Mouse (Mus musculus) central nervous system, embryonic 14 days (tissue): ENCODE data around the gene Ppwd1. TPM values are rescaled to one million over a fixed set of nuclear protein-coding genes. Genes with fewer than 3 reads are reported as not detected.

Experiments used
- polyA plus RNA-seq: library from polyadenylated mRNA; depleted of rRNA; stranded (reverse); fragments of >200 nt; gene quantifications from 2 replicates; pipeline ENCODE4 v1.2.3, GENCODE M21; 2012; rRNA removed

The Ppwd1 gene
- polyA plus RNA-seq, result 9.8 and 10.6 TPM in 2 replicates

GRCm38 (mm10) chr13:104228384-104229066, at the start of gene Ppwd1, which contains the start of gene Cenpk:
TSS of gene Ppwd1 (minus strand) at chr13:104228843.
TSS of gene Cenpk (plus strand) at chr13:104228611.

GRCm38 (mm10) chr13:104178650-104179121, 50.0 kb downstream of the Ppwd1 start, which contains the start of gene Trim23:
TSS of gene Trim23 (plus strand) at chr13:104178797.

GRCm38 (mm10) chr13:104177796-104178649, 50.6 kb downstream of the Ppwd1 start, which contains the start of gene Trappc13:
TSS of gene Trappc13 (minus strand) at chr13:104178469.

Other genes starting within 250 kb of the Ppwd1 start
- 24.0 and 26.4 TPM in 2 replicates for gene Nln, start 119.2 kb downstream of the Ppwd1 start, polyA plus RNA-seq
- 18.4 and 21.7 TPM in 2 replicates for gene Sgtb, start 119.1 kb downstream of the Ppwd1 start, polyA plus RNA-seq
- 26.6 and 31.1 TPM in 2 replicates for gene Trappc13, start 50.4 kb downstream of the Ppwd1 start, polyA plus RNA-seq
- gene Trim23, start 50.0 kb downstream of the Ppwd1 start, polyA plus RNA-seq, result 22.7 and 24.7 TPM in 2 replicates
- 15.8 and 19.7 TPM in 2 replicates for gene Cenpk, start 232 bp downstream of the Ppwd1 start, polyA plus RNA-seq
- 7.0 and 8.5 TPM in 2 replicates for gene Adamts6, start 59.0 kb upstream of the Ppwd1 start, polyA plus RNA-seq